Mouse (Mus musculus) thymus, adult 2 months (tissue): Measurements from ENCODE around the gene Fam102a.

ENCODE experiments used
- CTCF ChIP-seq: fragments of 200-500 bp; IDR thresholded peaks from 2 replicates; pipeline ENCODE4 v1.5.1; 2012; ENCODE audit warnings: mild to moderate bottlenecking, control low read depth, low read length, moderate library complexity, borderline replicate concordance; ENCODE audit not compliant: control insufficient read depth, poor library complexity, insufficient read depth; ENCODE audit errors: extremely low read depth
- POLR2A ChIP-seq: fragments of 200-500 bp; IDR thresholded peaks from 2 replicates; pipeline ENCODE4 v1.6.1; 2012; ENCODE audit warnings: mild to moderate bottlenecking, low read length, control low read depth, moderate library complexity; ENCODE audit not compliant: control insufficient read depth, poor library complexity, insufficient read depth; ENCODE audit errors: extremely low read depth

DNA sequence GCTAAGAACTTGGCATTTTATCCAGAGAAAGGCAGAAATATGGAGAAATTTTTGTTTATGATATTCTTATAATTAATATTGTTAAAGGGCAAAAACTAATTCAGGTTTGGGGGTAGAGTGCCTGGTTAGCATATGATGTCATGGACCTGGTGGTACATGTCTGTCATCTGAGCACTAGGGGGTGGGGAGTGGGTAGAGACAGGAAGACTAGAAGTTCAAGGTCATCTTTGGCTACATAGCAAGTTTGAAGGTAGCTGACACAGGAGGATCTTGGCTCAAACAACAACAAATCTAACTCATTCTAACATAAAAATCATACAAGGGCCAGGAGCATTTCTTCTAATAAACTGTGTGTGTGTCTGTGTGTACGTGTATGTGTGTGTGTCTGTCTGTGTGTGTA lies 6.8 kb upstream of the Fam102a start:
- TF ChIP-seq CTCF (no peak), POLR2A (no peak)
